Mouse (Mus musculus): ENCODE data around the gene Dnaic1. TPM values are rescaled to one million over a fixed set of nuclear protein-coding genes. Genes with fewer than 3 reads are reported as not detected.

Gene Dnaic1
- polyA plus RNA-seq, 1 experiment: not detected

DNA sequence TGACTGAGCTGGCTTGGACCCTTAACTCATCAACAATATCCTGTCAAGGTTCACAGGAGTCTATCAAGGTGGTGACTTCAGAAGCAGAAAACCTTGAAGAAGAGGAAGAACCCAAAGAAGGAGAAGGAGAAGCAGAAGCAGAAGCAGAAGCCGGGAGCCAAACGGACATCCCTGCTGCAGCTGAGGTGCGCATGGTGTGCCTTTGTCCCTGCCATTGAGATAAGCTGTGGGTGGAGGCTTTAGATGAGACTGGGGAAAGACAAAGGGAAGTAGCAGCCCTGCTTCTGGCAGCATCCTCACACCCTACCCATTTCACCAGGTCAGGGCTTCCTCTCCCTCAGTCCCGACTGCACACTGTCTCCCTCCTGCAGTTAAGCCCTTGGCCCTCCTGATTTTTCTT lies 33.2 kb downstream of the Dnaic1 start:
- Histone ChIP-seq H3K4me3 (ENCODE audit: insufficient read depth, low read depth, low read length) (no peak overlapping the region), H3K27ac (ENCODE audit: insufficient read depth, low read depth, low read length) (no peak overlapping the region), H3K4me1 (ENCODE audit: control insufficient read depth, insufficient read depth, low read length) (peaks cover 3% of the 10 kb centered on the region)
- 79% methylated on average over 4 of the region's 4 CpGs for WGBS
- TF ChIP-seq POLR2A (IDR thresholded peaks at IDR 0.05; ENCODE audit: insufficient read depth, low read depth, low read length) (no peak), CTCF (IDR thresholded peaks at IDR 0.05; ENCODE audit: insufficient read depth, low read depth, low read length) (no peak)

DNA sequence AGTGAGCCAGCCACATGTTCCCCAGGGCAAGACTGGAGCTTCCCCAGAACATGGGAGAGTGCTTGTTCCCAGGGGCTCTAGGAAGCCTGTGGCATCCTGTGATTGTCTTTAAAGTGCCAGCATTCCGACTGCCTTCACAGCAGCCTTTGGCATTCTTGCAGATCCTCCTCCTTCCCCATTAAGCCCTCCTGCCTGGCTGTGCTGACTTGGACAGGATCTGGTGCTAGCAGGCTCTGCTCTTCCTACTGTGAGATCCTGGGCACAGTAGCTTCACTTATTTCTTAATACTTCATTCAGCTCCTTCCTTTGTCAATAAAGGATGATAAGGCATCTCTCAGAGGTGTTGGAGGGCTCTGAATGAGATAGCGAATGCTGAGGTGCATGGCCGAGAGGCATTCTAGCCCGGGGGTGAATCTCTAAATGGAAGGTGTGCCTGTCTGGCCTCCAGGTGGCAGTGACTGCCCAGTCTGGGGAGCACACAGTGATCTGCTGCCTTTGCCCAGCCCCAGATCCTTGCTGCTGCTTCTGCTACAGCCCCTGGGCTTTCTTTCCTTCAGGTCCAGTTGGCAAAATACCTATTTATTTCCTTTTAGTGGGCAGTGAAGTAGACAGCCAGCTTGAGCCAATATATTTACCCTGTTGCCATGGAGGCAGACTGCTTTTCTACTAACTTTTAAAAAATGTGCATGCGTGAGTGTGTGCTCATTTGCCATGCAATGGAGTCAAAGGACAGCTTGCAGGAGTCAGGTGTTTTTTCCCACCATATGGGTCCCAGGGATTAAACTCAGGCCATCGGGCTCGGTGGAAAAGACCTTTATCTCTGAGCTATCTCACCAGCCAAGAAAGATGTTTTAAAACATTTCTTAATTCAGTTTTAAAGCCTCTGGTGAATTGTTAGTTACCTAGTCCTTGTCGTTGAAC lies 35.2 kb downstream of the Dnaic1 start:
- Histone ChIP-seq H3K27ac (ENCODE audit: insufficient read depth, low read depth, low read length) (no peak overlapping the region), H3K4me3 (ENCODE audit: insufficient read depth, low read depth, low read length) (no peak overlapping the region), H3K4me1 (ENCODE audit: control insufficient read depth, insufficient read depth, low read length) (peaks cover 3% of the 10 kb centered on the region)
- 34% methylated on average over 8 of the region's 8 CpGs for WGBS
- TF ChIP-seq POLR2A (IDR thresholded peaks at IDR 0.05; ENCODE audit: insufficient read depth, low read depth, low read length): no peak

DNA sequence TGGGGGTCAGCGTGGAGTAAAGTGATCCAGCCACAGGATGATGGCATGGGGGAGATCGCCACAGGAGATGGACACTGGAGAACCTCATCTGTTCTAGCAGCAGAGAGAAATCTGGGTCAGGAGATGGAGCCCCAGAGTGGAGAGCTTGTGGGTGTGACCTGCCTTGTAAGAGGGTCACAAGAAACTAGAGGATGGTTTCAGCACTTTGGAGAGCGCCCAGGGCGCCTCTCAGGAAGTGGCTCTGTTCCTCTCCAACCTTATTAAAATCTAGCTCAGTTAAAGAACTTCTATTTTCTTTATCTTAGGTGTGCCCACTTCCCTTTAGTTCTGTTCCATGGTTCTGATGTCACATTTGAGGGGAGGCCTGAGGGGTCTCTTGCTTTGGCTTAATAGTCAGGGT lies 37.2 kb downstream of the Dnaic1 start:
- Histone ChIP-seq H3K4me3 (ENCODE audit: insufficient read depth, low read depth, low read length) (no peak overlapping the region), H3K4me1 (ENCODE audit: control insufficient read depth, insufficient read depth, low read length) (peaks cover 3% of the 10 kb centered on the region), H3K27ac (ENCODE audit: insufficient read depth, low read depth, low read length) (no peak overlapping the region)
- TF ChIP-seq CTCF (IDR thresholded peaks at IDR 0.05; ENCODE audit: insufficient read depth, low read depth, low read length): no peak
- no peak for TF ChIP-seq POLR2A (IDR thresholded peaks at IDR 0.05; ENCODE audit: insufficient read depth, low read depth, low read length)
- WGBS: 83% methylated on average over 4 of the region's 4 CpGs

DNA sequence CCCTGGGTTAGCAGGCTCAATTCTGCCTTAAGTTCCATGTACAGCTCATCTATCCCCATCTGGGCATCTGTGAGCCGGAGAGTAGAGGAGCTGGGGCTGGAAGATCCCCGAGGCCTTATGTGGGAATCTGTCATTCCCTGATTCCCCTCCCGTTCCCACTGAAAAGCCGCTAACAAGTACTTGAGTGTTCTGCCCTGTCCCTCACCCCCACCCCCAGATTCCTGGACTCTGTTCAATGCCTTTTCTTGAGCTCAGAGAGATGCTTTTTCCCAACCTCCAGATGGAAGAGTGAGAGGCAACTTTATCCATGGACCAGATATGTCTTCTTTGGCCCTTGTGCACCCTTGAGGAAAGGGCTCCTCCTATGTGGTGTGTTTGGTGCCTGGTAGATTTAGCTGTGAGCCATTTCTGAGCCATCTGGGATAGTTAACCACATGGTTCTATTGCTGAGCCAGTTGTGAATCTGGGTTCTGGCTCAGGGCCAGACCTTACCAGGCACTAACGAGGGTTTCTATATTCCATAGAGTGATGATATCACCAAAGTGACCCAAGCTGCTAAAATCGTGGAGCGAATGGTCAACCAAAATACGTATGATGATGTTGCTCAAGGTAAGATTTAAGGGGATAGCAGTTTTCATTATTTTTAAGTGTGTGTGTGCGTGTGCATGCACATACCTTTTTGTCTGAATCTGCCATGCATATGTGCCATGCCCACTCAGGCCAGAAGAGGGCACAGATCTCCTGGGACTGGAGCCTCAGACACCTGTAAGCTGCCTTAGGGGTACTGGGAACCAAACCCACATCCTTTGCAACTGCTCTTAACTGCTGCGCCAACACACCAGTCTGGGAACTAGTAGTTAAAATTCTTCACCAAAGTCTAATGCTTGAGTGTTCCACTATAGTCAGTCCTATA lies 40.4 kb downstream of the Dnaic1 start:
- H3K4me3 ChIP-seq (ENCODE audit: insufficient read depth, low read depth, low read length): no peak overlapping the region
- H3K27ac ChIP-seq (ENCODE audit: insufficient read depth, low read depth, low read length): no peak overlapping the region
- WGBS: 75% methylated on average over 10 of the region's 10 CpGs
- TF ChIP-seq CTCF (IDR thresholded peaks at IDR 0.05; ENCODE audit: insufficient read depth, low read depth, low read length) (no peak), POLR2A (IDR thresholded peaks at IDR 0.05; ENCODE audit: insufficient read depth, low read depth, low read length) (no peak)
- H3K4me1 ChIP-seq (ENCODE audit: control insufficient read depth, insufficient read depth, low read length): no peaks in the 10 kb centered on the region

DNA sequence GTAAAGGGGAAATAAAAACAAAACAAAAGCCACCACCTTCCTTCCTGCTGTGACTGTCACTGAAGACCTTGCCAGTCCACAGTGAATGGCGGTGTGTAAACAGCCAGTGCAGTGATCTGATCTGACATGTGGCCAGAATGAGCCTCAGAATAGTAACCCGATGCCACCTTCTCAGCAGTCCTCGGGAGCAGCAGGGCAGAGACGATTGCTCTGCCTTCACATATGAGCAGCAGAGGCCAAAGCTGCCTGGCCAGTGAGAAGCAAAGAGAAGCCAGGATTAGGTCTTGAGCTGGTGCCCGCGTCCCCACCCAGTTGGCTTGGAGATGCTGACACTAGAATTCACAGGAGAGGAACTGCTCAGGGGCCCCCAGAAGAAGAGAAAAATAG lies 41.0 kb downstream of the Dnaic1 start:
- WGBS: 53% methylated on average over 6 of the region's 6 CpGs
- H3K4me1 ChIP-seq (ENCODE audit: control insufficient read depth, insufficient read depth, low read length): peaks cover 5% of the 10 kb centered on the region
- no peak for TF ChIP-seq CTCF (IDR thresholded peaks at IDR 0.05; ENCODE audit: insufficient read depth, low read depth, low read length)
- TF ChIP-seq POLR2A (IDR thresholded peaks at IDR 0.05; ENCODE audit: insufficient read depth, low read depth, low read length): no peak
- no peak overlapping the region for H3K27ac ChIP-seq (ENCODE audit: insufficient read depth, low read depth, low read length)
- H3K4me3 ChIP-seq (ENCODE audit: insufficient read depth, low read depth, low read length): no peak overlapping the region

DNA sequence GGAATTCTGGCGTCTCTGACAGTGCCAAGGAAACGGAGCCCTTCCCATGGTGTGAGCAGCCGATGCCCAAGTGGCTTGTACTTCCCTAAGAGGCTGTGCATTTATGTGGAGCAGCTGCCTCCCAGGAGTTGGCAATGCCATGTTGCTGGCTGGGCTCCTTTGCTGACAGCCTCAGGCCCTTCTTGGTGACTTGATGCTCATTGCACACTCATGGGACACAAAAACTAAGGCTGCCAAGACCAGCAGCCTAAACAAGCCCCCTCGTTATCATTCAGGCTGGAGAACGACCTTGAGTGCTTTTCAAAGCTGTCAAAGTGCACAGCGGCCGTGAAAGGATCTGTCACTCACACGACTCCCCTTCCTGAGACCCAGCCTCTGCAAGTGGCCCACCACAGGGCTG lies 42.6 kb downstream of the Dnaic1 start:
- no peak overlapping the region for H3K27ac ChIP-seq (ENCODE audit: insufficient read depth, low read depth, low read length)
- WGBS: 64% methylated on average over 8 of the region's 8 CpGs
- H3K4me3 ChIP-seq (ENCODE audit: insufficient read depth, low read depth, low read length): no peak overlapping the region
- no peak for TF ChIP-seq POLR2A (IDR thresholded peaks at IDR 0.05; ENCODE audit: insufficient read depth, low read depth, low read length)
- TF ChIP-seq CTCF (IDR thresholded peaks at IDR 0.05; ENCODE audit: insufficient read depth, low read depth, low read length): no peak
- H3K4me1 ChIP-seq (ENCODE audit: control insufficient read depth, insufficient read depth, low read length): peaks cover 14% of the 10 kb centered on the region

DNA sequence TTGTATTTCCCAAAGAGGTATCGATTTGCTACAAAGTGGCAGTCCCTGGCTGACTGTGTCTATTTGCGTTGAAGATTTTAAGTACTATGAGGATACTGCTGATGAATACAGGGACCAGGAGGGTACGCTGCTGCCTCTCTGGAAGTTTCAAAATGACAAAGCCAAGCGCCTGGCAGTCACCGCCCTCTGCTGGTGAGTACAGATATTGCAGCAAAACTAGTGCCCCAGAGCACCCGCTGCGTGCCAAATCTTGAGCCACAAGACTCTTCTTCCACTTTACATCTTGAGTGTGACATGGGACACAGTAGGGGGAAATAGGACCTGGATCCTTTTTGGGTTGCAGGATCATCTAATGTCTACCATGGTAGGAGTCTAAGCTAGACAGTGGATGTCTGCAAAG lies 44.6 kb downstream of the Dnaic1 start:
- Histone ChIP-seq H3K27ac (ENCODE audit: insufficient read depth, low read depth, low read length) (no peak overlapping the region), H3K4me3 (ENCODE audit: insufficient read depth, low read depth, low read length) (no peak overlapping the region), H3K4me1 (ENCODE audit: control insufficient read depth, insufficient read depth, low read length) (peaks cover 25% of the 10 kb centered on the region)
- peak; percentile 88 for TF ChIP-seq CTCF (IDR thresholded peaks at IDR 0.05; ENCODE audit: insufficient read depth, low read depth, low read length)
- TF ChIP-seq POLR2A (IDR thresholded peaks at IDR 0.05; ENCODE audit: insufficient read depth, low read depth, low read length): no peak
- WGBS: 7% methylated on average over 7 of the region's 7 CpGs

DNA sequence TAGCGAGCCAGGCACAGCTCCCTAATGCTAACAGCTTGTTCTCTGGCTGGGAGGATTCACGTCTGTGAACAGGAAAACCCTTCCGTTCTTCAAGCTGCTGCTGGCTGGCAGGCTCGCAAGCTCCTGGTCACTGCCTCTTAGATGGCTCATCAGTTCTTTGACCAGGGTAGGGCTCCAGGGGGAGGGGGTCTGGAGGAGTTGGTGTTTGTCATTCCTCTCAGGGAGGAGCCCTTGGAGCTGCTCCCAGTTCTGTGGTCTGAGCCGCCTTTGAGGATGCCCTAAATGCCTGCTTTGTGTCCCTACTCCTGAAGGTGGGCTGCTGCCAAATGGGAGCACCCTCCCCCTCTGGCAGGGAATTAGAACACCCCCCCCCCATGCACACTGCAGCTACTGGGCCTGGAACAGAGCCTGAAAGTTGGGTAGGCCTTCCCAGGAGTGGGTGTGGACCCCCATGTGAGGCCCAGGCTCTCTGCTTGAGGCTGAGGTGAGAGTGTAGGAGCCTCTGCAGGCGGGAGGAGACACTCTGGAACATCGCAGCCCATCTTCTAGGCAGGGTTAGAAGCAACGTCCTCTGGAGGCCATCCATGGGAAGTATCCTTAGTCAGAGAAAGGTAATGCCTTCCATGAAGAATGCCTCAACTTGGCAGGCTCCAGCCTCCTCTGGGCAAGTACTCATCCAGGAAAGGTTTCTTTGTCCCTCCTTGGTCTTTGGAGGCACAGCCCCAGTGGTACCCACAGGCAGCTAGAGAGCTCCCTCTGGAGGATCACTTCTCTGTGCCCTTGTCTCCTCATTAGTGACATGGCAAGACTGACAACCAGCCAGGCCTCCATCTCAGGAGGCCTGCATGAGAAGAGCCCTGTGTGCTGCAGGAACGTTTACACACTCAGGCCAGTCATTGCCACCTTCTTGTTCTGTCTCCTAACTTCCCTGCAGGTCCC lies 46.4 kb downstream of the Dnaic1 start:
- no peak overlapping the region for H3K4me3 ChIP-seq (ENCODE audit: insufficient read depth, low read depth, low read length)
- 48% methylated on average over 9 of the region's 9 CpGs for WGBS
- peak overlapping the region; percentile 73 for H3K27ac ChIP-seq (ENCODE audit: insufficient read depth, low read depth, low read length)
- TF ChIP-seq CTCF (IDR thresholded peaks at IDR 0.05; ENCODE audit: insufficient read depth, low read depth, low read length) (no peak), POLR2A (IDR thresholded peaks at IDR 0.05; ENCODE audit: insufficient read depth, low read depth, low read length) (no peak)
- H3K4me1 ChIP-seq (ENCODE audit: control insufficient read depth, insufficient read depth, low read length): peaks cover 28% of the 10 kb centered on the region
